Mouse (Mus musculus): Measurements from ENCODE around the gene Clec4a1.

Gene Clec4a1

DNA sequence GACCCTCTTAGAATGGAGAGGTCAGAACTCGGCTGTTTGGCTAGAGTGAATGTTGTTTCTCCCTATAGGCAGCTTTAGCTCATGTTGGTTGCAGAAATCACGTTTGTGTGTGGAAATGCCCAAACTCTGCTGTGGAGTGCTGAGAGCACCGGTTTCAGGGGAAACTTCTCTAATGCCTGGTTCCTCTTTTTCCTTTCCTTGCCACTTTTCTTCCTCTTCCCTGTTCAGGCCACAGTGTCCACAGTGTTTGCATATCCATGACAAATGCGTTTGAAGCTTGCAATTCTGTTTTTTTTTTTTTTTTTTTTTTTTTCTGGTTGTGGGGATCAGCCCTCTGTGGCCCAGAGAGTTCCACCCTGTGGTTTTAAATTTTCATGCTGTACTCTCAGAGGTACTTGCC lies at the start of gene Clec4a1:
Gene Clec4a1, plus strand, starts transcription at position 398 of the 400 bp plus-strand sequence.
- DNase-seq (ENCODE audit: low read depth in 2 of 2, low spot score in 2 of 2): no peak

DNA sequence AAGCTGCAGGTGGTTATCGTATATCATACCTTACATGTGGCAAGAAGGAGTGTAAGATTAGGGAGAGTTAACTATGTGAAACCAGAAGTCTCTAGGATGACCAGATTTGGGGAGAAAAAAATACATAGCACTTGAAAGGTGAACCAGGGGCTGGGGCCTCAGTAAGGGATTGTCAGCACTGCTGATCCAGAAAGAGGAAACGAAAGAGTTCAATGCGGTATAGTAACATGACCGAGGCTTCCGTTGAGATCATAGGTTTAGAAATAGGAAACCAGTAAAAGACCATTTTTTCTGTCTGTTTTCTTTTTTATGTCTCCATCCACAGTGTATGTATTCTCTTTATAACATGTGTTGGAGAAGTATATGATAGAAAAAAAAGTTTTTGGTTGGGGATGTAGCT lies 48.8 kb upstream of the Clec4a1 start:
- DNase-seq (ENCODE audit: low read depth in 2 of 2, low spot score in 2 of 2): peak; percentile 24 to 32

DNA sequence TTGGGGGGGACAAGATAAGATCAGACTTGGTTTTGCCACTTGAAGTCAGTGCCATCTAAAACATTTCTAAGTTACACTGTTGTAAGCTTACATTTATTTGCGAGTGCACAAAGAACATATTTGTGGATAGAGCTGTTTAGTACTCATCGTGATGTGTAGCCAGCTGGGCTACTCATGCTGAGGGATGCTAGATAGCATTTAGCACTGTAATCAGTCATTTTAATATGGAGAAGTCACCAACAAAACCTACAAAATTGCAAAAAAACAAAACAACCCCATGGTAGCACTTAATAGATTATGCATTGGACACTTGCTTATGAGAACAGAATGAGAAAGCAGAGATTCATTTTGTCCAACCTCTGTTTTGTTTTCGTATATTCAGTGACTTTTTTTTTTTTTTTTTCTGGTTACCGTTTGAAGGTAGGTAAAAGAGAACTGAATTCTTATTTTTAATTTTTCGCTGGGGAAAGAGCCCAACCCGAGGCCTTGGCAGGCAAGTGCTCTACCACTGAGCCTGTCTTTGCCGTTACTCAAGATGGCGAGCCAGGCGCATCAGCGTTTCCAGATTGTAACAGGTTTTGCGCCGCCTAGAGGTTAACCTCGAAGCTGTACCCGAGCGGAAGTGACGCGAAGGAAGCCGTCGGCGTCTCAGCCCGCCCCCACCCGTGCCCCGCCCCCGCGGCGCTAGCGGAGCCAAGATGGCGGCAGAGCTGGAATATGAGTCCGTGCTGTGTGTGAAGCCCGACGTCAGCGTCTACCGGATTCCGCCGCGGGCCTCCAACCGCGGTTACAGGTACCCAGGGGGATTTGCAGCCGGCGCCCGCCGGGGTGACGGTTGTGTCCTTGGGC lies 47.6 kb upstream of the Clec4a1 start, which contains the start of gene Necap1:
Gene Necap1, plus strand, starts transcription at position 604 of the 849 bp plus-strand sequence.
- DNase-seq (ENCODE audit: low read depth in 2 of 2, low spot score in 2 of 2): peak; percentile 95 to 98

DNA sequence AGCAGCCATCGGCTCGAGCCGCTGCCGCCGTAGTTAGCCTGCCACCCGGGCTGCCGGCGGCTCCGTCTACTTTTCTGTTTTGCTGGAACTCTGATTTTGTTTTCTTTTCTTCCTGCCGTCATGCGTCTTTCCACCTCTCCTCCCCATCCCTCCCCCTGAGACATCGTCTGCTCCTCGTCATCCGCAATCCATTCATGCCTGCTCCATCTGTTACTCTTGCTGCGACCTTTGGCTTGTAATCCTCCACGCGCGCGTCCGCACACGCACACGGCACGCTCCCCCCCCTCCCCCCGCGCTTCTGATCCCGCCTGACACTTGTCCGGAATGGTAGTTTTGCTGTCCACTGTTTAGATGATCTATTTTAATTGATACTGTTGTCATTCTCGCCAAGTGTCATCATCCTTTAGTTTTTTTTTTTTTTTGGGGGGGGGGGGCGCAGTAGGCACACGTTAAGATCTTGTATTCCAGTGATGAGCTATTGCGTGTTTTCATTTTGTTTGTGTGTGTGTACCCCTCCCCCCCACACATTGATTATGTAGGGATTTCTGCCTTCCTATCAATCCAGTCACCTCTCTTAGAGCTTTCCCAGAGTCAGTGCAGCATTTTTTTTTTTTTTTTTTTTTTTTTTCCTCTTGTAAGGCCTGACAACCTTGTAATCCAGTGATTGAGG lies 46.8 kb upstream of the Clec4a1 start:
- DNase-seq (ENCODE audit: low read depth in 2 of 2, low spot score in 2 of 2): no peak

DNA sequence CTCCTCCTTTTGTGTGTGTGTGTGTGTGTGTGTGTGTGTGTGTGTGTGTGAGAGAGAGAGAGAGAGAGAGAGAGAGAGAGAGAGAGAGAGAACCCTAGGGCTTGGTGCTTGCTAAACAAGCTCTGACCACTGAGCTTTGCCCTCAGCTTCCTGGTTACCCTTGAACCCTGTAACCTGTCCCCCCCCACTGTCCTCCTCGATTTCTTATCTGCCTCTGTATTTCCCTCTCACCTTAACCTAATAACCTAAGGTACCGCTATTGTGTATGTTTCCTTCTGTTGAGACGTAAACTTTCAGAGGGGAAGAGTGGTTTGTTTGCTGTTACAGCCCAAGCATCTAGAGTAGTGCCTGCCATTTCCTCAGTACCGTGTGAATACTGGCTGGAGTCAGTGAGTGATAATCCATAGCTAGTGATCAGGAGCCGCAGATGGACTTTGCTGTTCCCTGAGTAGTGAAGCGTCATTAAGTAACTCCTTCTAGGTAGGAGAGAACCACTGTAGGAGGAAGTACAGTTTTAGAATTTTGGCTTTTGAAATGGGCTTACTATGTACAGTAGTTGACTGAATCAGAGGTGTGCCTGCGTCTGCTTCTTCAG lies 42.4 kb upstream of the Clec4a1 start:
- DNase-seq (ENCODE audit: low read depth in 2 of 2, low spot score in 2 of 2): no peak

DNA sequence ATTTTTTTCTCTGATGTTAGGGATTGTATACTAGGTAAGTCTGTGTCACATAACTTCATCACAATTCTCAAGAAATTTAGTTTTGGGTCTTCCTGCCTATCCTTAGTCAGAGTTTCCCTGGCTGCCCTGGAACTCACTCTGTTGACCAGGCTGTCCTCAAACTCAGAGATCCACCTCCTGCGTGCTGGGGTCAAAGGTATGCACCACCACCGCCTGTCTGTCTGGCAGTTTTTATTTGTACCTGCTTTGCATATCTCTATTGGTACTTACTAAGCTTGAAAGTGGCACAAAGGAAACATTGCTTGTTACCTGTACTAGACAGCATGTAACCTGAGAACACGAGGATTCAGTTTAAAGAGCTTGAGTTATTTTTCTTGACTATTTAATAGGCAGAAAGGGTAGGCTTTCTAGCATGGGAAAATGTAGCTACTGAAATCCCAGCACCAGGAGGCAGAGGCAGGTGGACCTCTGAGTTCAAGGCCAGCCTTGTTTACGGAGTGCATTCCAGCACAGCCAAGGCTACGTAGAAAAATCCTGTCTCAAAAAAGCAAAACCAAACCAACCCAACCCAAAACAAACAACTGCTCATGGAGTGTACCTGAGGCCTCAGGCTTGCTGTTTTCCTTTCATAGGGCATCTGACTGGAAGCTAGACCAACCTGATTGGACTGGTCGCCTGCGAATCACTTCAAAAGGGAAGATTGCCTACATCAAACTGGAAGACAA lies 41.7 kb upstream of the Clec4a1 start:
- DNase-seq (ENCODE audit: low read depth in 2 of 2, low spot score in 2 of 2): no peak

DNA sequence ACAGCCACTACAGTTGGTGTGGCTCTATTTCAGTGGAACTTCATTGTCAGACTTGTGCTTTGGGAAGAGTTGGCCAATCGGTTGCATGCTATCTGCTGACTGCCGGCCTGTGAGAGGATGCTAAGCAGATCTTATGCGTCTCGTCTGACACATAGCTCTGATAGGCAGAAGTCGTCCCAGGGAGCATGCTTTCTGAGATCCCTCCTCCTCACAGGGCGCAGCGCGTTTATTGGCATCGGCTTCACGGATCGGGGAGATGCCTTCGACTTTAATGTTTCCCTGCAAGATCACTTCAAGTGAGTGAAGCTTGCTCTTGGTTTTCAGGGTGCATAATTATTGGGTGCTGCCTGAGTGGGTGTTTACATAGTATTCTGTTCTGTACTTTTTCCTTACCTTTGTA lies 40.4 kb upstream of the Clec4a1 start:
- no peak for DNase-seq (ENCODE audit: low read depth in 2 of 2, low spot score in 2 of 2)

DNA sequence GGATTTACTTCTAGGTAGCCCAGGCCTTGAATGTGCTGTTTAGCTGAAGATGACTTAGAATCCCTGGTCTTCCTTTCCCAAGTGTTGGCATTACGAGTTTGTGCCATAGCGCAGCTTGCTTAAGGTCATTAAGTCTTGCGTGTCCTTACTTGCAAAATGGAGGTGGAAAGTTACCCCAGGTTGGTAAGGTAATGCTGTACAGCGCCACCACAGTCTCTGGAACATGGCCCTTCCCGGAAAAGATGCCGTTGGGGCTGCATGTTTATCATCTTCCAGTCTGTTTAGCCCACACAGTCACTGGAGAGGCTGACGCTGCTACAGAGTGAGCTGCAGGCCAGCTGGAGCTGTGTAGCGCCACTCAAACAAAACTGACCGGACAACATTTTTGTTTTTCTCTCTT lies 38.0 kb upstream of the Clec4a1 start:
- no peak for DNase-seq (ENCODE audit: low read depth in 2 of 2, low spot score in 2 of 2)

DNA sequence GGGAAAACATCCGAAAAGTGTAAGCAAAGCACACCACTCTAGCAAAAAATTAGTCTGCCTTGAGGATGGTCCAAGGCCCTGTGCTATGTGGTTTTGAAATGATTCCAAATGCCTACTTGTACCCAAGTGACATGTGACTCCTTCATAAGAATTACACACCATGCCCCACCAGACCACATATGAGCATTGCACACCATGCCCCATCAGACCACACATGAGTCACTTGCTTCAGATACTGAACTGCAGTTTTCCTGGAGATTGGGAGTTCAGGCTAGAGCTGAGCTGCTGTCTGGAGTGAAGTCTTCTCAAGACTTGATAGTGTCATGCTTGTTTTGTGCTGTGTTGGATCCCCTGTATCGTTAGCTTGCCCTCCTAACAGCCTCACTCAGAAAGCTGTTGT lies 32.0 kb upstream of the Clec4a1 start:
- no peak for DNase-seq (ENCODE audit: low read depth in 2 of 2, low spot score in 2 of 2)

DNA sequence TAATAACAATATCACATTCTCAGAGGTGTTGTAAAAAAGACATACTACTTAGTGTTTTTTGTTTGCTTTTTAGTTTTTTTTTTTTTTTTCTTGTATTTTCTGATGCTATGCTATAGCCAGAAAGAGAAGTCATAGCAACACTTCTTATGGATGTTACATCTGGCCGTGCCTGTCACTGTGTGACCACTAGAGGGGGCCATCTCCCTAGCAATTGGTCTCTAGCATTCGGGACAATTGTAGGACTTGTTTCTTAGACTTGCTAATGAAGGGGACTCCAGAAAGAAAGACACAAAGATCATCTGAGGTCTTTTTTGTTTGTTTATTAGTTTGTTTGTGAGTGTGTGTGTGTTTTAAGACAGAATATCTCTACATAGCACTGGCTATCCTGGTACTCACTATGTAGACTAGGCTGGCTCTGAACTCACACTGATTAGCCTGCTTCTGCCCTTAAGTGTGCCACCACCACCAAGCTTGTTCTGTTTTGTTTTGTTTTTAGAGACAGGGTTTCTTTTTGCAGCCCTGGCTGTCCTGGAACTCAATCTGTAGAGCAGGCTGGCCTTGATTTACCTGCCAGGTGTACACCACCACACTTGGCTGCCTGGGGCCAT lies 29.1 kb upstream of the Clec4a1 start:
- DNase-seq (ENCODE audit: low read depth in 2 of 2, low spot score in 2 of 2): peak; percentile 24 to 51

DNA sequence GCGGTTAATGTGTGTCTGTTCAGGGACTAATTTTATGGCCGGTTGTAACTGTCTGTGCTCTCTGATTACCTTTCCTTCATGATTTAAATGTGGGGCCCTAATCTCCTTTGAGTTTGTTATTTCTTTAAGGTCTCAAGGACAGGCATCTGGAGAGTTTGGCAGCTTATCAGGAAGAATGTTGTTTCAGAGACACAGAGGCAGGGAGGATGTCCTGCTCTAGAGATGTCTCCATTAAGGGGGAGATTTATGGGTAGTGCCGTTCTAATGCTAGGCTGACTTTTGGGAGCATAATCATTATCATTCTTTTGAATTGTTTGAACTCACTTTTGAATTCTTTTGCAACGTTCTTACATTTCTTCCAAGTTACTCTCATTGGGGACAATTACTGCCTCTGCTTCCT lies 1.7 kb upstream of the Clec4a1 start:
- DNase-seq (ENCODE audit: low read depth in 2 of 2, low spot score in 2 of 2): no peak

DNA sequence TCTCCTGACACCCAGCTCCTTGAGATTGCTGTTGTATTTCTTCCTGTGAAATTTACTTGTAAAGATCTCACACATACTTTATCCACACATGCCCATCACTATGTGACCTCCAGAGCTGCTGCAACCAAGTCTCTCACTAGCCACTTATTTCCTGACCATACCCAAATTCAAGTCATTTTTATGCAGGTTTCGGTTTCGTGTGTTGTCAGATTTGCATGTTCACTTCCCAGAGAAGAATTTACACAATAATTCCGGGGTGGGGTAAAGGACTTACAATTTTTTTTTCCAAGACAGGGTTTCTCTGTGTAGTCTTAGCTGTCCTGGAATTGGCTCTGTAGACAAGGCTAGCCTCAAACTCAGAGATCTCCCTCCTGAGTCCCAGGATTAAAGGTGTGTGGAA lies 13.2 kb downstream of the Clec4a1 start:
- no peak for DNase-seq (ENCODE audit: low read depth in 2 of 2, low spot score in 2 of 2)

DNA sequence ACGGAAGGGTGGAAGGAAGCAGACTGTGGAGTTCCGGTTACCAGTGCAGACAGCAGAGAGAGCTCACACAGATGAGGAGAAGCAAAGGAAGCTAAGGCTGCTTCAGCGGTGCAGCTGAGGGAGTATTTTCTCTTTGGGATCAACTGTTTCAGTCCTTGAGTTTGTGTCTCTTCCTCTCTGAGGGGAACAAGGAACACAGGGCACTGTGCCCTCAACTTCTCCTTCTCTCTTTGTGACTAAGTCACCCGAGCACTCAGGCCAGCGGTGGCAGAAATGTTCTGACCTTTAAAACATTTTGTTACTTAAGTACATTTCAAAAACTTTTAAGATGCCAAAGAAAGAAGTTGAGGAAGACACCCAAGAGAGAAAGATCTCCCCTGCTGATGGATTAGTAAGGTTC lies 18.0 kb downstream of the Clec4a1 start:
- DNase-seq (ENCODE audit: low read depth in 2 of 2, low spot score in 2 of 2): no peak

DNA sequence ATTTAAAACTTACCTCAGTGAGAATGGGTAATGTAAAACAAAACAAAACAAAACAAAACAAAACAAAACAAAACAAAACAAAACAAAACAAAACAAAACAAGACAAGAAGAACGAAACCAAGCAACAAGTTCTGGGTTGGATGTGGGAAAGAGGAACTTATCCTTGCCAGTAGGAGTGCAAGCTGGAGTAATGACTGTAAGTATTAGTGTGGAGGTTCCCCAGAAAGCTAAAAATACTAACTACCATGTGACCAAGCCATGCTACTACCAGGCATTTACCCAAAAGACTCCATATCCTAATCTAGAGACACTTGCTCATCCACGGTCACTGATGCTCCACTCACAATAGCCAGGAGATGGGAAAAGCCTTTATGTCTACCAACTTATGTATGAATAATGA lies 25.1 kb downstream of the Clec4a1 start:
- DNase-seq (ENCODE audit: low read depth in 2 of 2, low spot score in 2 of 2): no peak

DNA sequence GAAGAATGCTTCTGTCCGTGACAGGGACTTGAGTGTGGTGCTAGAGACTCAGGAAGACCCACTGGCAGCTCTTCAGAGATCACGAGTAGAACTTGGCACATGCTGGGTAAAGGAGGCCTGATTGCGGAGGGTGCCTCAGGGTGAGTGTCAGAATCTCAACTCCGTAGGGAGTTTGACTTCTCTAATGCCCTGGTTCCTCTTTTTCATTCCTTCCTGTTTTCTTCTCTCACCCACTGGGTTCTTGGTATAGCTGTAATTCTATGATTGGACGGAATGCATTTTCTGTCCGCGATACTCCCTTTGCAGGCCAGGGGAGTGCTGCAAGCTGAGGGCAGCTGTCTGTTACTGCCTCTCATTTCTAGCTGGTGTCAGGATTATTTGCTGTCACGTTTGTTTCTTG lies 30.8 kb downstream of the Clec4a1 start, which contains the start of gene Clec4a3:
Gene Clec4a3, plus strand, starts transcription at position 115 of the 400 bp plus-strand sequence.
- DNase-seq (ENCODE audit: low read depth in 2 of 2, low spot score in 2 of 2): no peak

DNA sequence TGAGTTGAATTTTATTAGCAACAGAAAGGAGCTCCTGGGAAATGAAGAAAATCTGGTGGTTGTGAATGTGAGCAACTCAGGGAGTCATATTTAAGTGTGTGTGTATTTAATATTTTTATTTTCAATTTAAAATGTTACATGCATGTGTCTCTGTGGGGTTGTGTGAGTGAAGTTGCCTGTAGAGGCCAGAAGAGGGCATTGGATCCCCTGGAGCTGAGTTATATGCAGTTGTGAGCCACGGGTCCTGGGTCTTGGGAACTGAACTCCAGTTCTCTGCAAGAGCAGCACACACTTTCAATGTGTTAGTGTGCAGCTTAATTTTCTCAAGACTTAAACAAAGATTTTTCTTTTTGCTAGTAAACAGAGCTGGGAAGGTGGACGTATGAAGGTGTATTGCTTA lies 42.9 kb downstream of the Clec4a1 start:
- no peak for DNase-seq (ENCODE audit: low read depth in 2 of 2, low spot score in 2 of 2)

DNA sequence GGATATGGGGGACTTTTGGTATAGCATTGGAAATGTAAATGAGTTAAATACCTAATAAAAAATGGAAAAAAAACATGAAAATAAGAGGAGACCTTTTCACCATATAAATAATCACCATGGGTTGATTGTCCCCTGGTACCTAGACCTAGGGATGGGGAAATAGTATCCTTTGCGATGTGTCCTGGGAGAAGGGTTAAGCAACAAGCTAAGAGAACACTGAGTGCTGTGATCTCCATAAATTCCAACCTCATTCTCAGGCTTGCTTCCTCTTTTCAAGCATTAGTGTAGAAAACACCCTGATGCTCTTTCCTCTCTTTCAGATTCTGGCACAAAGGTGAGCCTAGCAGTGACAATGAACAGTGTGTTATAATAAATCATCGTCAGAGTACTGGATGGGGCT lies 47.4 kb downstream of the Clec4a1 start:
- no peak for DNase-seq (ENCODE audit: low read depth in 2 of 2, low spot score in 2 of 2)

Measured in CD8-positive naive resting alpha-beta T cell, adult 2 months (primary cell).